Mouse (Mus musculus) lung, postnatal 14 days (tissue): Measurements from ENCODE around the gene Chst11.

Source experiments
- DNase-seq: peaks from one replicate; pipeline ENCODE4 v3.0.0; 2021

Gene Chst11

DNA sequence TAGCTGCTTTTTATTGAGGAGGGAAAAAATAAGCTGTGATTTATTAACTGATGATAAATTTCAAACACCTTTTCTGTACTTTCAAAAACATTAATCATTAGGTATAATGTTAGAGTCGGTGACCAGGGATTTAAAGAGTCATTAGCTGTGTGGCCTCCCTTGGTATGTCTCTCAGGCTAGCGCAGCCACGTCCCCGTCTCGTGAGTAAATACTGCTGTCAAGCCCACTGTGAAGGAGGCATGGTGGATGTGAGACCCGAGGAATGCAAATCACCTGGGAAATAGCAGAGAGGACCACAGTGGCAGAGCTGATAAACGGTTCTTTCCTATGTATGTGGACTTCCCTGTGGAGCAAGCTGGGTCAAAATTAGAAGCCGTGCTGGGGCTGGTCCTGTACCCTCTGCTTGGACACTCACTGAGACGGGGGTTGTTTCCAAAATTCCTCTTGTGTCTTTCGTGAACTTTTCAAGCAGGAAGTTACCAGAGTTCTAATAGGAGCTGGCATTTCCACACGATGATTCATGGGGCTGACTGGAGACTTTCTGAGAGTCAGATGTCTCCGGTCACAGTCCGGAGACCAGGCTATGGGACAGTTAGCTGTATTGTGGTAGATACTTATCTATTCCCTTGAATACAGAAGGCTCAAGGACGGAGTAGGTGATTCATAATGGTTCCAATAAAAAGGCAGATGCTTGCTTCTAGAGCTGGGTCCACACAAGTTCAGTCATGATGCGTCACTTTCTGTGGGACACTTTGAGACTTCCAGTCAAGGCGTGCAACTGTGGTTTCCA is 166.8 kb downstream of the Chst11 start:
- no peak for DNase-seq

DNA sequence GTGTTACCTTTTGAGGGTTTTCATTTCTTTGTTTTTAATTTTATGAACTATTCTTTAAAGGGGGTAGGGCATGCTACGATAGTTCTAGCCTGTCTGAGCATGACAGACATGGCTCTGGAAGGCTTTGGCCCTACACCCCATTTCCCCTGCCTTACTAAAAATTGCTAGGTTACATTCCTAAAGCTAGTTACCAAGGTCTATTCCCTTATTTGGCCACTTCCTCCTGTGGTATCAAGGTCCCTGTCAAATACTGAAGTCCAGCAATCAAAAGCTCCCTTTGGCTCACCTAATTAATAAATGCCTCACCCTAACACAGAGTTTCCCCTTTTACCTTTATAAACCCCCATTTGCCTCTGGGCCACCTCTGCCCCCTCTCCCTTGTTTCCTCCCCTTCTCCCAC is 167.4 kb downstream of the Chst11 start:
- no peak for DNase-seq

GRCm38 (mm10) chr10:83153374-83153773 is 168.1 kb downstream of the Chst11 start:
- no peak for DNase-seq

DNA sequence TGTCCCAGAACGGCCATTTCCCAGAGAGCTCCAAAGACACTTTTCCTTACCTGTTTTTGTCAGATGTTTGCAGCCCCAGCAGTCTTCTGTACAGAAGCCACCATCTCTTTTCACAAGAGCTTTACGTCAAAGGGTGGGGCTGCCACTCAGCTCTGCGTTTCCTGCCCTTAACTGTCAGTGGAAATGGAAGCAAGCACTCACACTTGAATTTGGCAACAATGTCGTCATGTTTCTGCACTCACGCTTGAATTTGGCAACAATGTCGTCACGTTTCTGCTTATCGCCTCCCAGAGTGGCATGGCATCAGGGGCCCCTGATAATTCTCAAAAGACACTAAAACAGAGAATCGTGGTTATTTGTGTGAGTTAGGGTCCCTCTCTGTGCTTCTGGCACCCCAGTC is 168.6 kb downstream of the Chst11 start:
- DNase-seq, result no peak

DNA sequence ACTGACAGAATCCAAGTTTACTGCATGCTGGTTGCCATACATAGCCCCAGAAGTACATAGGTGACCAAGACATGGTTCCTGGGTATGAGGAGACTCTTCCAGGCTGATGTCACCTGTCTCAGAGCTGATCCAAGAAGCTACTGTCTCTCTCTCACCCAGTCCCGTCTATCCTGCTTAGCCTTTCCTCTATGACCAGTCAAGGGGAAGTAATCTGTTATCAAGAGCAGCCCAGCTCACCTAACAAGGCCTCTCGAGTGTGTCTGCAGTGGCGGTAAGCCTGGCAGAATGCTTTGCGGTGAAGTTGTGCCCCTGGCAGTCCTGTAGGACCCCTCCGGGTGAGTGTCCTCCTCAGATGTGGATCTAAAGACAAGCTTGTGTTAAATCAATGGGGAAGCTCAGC is 172.0 kb downstream of the Chst11 start:
- DNase-seq, result no peak

DNA sequence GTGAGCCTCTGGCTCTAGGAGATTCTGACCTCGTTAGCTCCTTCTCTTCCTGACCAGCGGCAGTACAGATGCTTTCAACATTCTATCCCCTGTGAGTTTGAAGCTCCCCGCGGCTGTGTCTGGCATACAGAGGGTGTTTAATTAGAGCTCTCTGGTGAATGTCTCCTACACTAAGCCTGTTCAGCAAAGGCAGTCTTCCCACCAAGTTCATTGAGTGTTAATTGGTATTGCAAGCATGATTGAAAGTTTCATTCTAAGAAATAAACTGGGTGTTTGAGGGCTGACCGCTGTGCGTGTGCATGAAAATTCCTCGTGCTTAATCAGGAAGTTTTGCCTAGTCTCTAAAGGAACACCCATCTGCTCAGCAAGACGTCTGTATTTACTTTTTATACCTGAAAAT is 173.0 kb downstream of the Chst11 start:
- no peak for DNase-seq

GRCm38 (mm10) chr10:83159229-83159628 is 173.9 kb downstream of the Chst11 start:
- no peak for DNase-seq

DNA sequence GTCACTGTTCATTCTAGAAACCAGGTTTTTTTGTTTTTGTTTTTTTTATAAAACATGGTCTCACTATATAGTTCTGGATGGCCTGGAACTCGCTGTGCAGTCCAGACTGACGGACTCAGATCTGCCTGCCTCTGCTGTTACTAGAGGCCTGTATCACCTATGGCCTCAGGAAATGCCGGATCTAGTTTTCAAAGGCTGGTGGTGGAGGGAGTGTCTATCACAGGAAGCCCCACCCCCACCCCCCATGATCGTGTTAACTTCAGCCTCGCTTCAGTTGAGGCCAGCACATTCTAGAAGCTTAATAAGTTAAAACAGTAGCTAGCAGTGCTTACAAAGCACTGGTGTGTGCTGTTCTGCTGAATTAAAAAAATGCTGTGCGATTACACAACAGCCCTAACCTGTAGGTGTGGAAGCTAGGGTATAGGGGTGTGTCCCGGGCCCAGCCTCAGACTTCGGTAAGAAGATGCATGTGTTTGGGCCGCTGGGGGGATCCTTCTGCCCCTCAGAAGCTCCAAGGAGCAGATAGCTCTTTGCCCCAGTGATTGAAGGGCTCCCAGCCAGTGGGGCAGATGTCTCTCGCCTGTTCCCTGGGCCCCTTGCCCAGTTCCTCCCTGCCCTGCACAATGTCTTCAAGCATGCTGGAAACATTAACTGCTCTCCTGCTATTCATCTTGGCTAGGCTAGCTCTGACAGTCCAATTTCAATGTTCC is 176.5 kb downstream of the Chst11 start:
- peak; percentile 66 for DNase-seq

- no peak for DNase-seq
Measured at GRCm38 (mm10) chr10:83163946-83164345, 178.6 kb downstream of the Chst11 start.

DNA sequence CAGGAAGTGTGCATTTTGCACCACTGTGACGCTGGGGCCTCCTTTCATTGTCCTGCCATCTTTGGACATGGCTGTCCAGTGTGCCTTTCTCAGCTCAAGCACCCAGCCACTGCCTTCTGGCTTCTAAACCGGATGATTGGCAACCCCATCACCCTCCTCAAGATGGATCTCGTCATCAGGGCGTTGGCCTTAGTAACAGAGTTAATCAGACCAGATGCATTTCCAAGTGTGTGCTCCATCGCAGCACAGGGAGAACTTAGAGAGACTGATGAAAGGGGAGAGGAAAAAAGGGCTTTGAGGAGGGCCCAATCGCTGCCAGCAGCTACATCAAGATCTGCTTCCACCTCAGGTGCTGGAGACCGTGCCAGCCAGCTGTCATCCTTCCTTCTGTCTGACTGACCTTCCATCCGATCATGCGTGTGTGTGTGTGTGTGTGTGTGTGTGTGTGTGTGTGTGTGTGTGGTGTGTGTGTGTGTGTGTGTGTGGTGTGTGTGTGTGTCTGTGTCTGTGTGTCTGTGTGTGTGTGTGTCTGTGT is 179.7 kb downstream of the Chst11 start:
- no peak for DNase-seq

GRCm38 (mm10) chr10:83165521-83166243 is 180.4 kb downstream of the Chst11 start:
- DNase-seq, result no peak

- no peak for DNase-seq
Measured at GRCm38 (mm10) chr10:83166272-83166671, 181.0 kb downstream of the Chst11 start.

DNA sequence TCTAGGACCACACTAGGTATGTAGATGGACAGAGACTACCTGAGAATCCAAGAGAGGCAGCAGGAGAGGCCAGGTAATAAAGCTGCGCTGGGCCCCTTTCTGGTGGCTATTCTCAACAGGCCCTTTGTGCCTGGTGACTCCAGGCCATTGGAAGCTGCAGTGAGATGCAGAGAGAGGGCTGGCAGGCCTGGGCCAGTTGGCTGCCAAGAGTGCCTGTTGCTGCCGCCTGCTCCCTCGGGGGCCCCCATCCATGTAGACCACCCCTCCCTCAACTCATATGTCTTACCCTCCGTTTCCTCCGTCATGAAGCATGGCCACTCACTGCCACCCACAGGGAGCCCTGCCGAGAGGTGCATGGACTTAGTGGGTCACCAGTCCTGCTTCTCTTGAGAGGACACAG is 182.2 kb downstream of the Chst11 start:
- no peak for DNase-seq

- DNase-seq, result peak; percentile 29
Measured at GRCm38 (mm10) chr10:83168303-83169056, 183.2 kb downstream of the Chst11 start.

DNA sequence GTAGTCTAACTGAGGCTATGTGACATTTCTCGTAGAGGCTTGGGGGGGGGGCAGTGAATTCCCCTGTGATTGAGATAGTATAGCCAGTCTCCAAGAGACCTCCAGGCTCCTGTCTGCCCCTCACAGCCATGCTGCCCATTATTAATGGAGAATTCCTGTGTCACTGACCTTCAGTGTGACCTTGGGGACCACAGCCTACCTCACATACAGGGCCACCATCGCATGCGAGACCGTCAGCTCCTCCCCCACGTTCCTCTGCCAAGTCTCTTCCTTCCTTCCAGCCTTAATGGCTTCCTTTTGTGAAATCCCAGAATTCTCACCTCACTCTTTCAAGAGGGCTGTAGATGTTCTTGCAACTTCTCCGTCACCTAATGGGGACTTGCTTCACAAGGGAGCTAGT is 184.3 kb downstream of the Chst11 start:
- no peak for DNase-seq

DNA sequence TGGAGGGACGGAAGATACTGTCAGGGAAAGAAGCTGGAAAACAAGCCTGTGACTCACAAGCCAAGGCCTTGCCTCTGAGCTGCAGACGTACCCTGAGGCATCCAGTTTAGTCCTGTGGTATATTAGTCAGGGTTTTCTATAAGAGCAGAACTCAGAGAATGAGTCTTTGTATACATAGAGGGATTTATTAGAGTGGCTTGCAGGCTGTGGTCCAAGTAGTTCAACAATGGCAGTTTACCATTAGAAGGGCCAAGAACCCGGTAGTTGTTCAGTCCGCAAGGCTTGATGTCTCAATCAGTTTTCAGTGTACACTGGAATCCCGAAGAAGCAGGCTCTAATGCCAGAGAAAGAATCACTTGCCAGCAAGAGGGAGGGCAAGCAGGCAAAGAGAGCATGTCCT is 192.9 kb downstream of the Chst11 start:
- DNase-seq, result no peak

DNA sequence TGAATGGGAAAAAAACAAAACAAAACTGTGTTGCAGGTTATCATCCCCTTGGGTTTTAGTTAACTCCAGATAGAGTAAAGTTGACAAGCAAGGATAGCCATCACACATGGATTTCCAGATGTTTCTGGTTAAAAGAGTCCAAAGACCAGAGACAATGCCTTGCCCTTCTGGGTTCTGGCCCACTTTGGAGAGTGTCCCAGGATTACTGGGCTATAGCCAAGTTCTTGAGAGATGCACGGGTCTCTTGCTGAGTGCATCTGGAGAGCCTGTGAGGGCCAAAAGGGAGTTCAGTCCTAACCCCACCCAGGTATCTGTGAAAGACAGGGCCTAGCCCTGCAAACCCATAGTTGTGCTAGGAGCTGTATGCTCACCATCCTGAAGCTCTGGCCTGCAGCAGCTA is 193.4 kb downstream of the Chst11 start:
- DNase-seq, result no peak

GRCm38 (mm10) chr10:83181831-83182572 is 196.7 kb downstream of the Chst11 start:
- no peak for DNase-seq

- DNase-seq, result peak; percentile 75
Measured at GRCm38 (mm10) chr10:83182573-83182960, 197.3 kb downstream of the Chst11 start.

GRCm38 (mm10) chr10:83183634-83184479 is 198.6 kb downstream of the Chst11 start:
- DNase-seq, result no peak

DNA sequence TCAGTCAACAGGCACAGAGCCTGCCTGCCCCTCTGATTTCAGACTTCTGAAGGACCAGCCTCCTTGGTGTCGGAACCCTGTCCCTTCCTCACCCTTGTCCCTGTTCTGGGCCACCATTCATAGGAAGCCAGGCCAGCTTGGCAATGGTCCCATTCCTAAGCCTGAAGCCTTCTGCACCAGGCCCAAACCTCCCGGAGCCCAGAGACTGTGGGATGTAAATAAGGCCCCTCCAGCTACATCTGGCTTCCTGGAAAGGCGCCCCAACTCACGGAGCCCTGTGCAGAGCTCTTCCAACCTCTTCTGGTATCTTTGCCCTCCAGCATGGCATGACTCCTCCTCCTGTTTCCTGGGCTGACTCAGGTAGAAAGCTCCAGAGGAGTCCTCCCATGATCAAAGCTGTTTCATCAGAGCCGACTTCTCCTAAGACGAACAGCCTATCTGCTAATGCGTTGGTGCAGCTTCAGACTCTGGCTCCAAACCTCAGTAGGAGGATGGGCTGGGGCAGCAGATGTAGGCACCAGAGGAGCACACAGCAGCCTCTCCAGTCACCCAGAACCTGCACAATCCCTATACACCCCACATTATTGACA is 199.3 kb downstream of the Chst11 start:
- DNase-seq, result peak; percentile 28
